Mouse (Mus musculus) lung, postnatal 4 days (tissue): ENCODE data around the gene Vmn1r193.
"Not testable (repeated sequence)": the region's sequence is repeated elsewhere in the genome, so short reads cannot be mapped to it uniquely, and the experiment has no call there.

Experiments used
- DNase-seq, 2 experiments: peaks; one replicate each; pipeline ENCODE4 v3.0.0; 2021

Vmn1r193 gene

DNA sequence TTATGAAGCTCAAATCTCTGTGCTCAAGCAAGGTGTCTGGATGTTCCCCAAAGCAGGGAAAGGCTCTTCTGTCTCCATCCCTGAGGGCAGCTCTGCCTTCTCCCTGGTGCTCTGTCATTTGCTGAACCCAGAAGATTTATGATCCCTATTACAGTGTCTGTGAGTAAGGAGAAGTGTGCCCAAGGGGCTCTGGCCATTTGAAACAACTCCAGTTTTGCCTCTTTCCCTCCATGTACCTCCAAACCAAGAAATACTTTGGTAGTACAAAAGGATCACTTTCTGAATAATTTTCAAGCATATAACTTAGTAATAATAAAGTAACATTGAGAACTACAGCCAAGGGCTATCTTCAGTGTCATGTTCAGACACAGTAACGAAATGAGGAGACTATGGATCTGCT lies at the start of gene Vmn1r193:
Vmn1r193 (minus strand) TSS at position 101 of the 400 bp plus-strand sequence.
- not testable (repeated sequence) for DNase-seq

DNA sequence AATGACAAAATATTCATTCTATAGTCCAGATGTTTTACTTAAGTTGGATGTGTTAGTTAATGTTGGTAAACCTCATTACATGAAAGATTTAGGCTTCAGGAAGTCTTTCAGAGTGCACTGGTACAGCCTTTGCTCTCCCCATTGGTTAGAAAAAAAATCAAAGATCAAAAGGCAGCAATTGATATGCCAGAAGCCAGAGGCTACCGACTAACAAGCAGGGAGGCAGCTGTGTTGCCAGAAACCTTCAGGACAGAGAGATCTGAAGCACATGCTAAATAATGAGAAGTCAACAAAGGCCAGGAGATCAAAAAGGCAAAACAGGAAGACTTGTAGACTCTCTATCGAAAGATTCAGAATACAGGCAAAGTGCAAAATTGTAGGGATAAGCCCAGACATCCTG lies 48.8 kb upstream of the Vmn1r193 start:
- DNase-seq: no peak

DNA sequence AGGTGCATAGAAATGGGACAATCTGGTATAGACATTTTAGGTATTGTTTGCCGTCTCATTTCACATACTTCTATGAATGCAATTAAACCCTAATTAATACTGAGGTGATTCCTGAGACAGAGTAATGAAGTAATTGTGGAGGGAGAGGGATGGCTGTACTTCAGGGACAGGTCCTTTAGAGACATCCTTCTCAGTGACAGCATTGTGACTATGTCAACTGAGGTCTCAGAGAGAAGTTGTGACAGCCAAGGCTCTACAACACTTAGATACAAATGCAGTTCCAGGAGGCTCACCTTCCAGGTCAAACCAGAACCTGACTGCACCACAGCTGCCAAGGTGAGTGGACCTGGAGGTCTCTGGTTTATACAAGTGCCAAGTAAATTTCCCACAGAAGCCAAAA lies 47.3 kb upstream of the Vmn1r193 start, which contains the start of gene Vmn1r195:
Vmn1r195 (plus strand) TSS at position 301 of the 400 bp plus-strand sequence.
- DNase-seq: not testable (repeated sequence)

DNA sequence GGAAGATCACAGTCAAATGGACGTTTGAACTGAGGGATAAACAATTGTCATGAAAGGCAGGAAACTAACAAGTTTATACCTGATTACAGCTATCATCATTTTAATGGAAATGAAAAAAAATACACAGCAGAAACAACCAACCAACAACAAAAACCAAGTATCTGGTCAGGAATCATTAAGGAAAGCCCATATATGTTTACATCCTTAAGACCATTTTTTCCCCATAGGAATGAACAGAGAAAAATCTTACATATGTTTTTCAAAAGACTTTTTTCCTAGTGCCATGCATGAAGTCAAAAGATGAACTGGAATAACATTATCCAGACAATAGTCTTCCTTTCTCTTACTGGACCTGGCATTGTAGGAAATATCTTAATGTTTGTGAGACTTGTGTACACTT lies 21.0 kb upstream of the Vmn1r193 start, which contains the start of gene Vmn1r194:
Vmn1r194 (plus strand) TSS at position 301 of the 400 bp plus-strand sequence.
- DNase-seq: no peak

DNA sequence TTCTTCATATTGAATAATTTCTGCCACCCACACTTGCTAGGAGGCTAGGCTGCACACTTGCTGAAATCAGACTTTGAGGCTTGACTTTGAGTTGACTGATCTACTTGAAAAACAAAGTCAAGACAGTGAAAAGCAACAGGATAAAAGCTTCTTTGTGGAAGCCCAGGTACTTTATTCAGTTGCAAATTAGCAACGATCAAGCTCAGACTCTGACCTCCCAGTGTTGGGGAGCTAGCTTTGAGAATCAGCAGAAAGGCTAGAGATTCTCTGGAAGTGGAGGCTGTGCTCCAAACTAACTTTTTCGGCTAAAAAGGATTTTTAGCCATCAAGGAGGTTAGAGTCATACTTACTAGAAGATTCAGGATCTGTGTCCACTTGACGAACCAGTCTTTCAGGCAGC lies 30.2 kb downstream of the Vmn1r193 start:
- not testable (repeated sequence) for DNase-seq

DNA sequence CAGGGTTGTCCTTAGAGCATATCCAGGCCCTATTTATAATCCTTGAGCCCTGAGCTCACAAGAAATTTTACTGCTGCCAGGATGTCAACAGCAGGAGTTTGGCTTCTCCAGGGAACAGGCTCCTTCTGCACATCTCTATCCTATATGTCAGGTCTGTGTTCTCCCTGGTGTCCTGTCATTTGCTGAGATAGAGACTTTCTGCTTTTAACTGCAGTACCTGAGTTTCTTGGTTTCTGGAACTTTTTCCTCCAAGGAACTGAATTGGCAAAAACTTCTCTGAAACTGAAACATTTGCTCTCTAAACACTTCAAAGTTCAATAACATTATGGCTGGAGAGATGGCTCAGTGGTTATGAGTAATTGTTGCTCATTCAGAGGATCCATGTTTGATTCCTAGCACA lies 31.9 kb downstream of the Vmn1r193 start, which contains the start of gene Vmn1r192:
Vmn1r192 (minus strand) TSS at position 101 of the 400 bp plus-strand sequence.
- DNase-seq: no peak

DNA sequence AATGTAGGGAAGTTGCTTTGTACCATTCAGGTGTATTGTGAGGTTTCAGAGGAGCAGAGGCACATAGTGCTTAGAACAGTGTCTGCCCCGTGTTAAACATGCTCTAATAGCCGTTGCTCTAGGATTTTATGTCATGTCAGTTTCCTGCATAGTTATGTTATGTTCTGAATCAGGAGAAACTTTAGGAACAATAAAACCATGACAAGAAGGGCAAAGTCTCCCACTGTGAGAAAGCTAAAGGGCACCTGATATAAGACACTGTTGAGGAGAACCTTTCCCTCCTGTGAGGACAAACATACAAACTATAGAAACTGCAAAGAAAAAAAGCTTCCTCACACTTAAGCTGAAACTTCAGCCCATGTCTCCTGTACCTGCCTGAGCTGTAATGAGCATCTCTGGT lies 32.6 kb downstream of the Vmn1r193 start:
- no peak for DNase-seq

DNA sequence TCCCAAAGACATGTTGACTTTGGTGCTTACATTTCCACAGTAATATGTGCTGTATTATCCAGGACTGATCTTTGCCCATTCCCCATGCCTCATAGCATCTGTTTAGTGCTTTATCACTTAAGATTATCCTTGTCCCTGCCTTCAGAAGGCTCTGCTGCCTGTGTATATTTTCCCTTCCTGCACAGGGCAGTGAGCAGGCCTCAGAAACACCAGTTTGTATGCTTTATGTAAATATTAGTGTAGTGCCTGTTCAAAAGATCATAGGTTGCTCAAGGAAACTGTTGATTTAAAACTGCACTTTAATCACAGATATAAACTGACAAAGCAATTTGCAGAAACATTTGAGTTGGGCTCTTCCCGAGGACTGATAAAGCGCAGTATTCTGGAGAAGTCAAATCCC lies 33.6 kb downstream of the Vmn1r193 start:
- no peak for DNase-seq

DNA sequence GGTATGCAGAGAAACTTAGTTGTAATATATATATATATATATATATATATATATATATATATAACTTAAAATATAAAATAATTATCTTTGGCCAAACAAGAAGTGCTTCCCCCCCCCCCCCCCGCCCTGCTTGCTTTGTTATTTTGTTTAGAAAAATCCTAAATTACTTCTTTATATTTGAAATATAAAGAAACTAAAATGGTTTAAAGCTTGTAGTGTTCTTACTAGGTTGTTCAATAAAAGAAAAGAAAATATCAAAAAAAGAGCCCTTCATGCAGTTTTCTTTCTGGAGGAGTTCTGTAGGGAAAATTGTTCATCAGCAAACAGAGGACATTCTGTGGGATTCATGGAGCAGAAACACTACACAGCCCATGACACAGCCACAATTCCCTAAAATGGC lies 39.1 kb downstream of the Vmn1r193 start, which contains the start of gene Vmn1r191:
Vmn1r191 (minus strand) TSS at position 101 of the 400 bp plus-strand sequence.
- DNase-seq: no peak

DNA sequence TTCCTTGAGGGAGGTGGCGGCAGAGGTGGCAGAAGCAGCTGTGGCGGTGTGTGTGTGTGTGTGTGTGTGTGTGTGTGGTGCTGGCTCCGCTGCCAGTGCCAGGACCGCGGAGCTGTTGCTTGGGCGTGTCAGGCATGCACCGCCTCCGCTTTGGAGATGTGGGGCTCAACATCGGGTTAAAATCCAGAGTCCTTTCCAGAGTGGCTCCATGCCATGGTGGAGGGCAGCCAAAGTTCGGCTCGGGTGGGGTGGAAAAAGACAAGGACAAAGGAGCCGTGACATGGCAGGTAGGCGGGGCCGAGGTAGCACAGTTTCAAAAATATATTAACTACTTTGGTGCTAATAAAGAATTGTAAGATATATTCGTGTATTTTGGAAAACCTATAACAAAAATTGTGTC lies 54.5 kb downstream of the Vmn1r193 start:
- no peak for DNase-seq
